Mouse (Mus musculus) cerebellum, adult (tissue): Measurements from ENCODE around the gene Kcnh4.

Source experiments
- ATAC-seq: cut with Nextera tagmentation; 2 replicates; pipeline ENCODE4 v1.9.2; 2017; ENCODE audit warnings: mild to moderate bottlenecking, moderate library complexity, mixed read lengths; ENCODE audit not compliant: insufficient number of reproducible peaks, low FRiP score, low TSS enrichment

The Kcnh4 gene

DNA sequence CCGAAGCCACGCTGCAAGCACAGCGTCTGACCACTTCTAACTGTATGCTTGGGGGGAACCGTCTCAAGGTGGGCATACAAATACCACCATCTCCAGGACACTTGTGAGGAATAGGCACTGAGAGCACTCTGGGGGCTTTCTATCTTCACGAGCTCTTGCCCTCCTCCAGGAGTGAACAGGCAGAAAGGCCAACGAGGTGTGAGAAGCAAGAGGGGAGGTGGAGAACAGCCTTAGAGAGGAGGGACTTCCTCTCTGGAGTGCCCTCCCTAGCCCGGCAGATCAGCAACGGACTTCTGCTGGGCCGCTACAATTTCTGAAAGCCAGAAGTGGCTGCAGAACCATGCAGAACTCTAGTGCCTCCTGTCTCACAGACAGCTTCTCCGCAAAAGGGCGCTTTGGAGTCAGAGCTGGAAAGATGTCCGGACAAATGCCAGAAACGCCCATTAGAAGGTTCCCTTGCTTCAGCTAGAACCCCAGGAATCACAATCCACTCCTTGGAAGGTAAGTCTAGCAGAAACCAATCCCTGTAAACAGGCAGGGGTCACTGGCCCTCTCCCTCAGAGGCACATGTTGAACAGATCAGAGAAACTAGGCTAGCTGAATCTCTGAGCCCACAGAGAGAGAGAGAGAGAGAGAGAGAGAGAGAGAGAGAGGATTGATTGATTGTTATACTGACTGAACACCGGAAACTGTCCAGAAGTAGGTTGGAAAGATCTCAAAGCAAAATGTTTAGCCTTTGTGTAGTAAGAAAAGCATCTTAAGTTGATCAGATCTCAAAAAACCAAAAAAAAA is 23.6 kb downstream of the Kcnh4 start:
- no peak for ATAC-seq

DNA sequence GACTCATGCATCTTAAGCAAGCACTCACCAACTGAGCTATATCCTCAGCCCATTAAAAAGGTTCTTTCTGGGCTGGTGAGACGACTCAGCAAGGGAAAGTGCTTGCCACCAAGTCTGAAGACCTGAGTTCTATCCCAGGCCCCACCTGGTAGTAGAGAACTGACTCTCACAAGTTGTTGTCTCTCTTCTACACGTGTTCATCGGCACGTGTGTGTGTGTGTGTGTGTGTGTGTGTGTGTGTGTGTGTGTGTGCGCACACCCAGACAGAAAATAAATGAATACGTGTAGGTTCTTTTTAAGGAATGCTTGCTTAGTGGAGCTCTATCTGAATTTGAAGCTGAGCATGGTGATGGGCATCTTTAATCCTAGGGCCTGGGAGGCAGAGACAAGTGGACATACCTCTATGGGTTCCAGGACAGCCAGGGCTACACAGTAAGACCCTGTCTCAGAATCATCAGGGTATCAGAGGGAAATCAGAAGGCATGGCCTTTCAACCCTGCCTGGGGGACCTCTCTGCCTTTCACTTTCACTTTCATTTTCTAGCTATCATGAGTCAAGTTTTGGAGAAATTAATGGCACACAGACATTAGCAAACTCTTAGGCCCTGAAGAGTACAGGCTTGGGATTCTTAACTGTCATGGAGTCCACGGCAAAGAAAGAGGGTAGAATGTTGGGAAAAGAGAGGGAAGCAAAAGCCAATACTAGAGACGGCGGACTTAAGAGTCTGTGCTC is 24.4 kb downstream of the Kcnh4 start:
- ATAC-seq, result no peak

DNA sequence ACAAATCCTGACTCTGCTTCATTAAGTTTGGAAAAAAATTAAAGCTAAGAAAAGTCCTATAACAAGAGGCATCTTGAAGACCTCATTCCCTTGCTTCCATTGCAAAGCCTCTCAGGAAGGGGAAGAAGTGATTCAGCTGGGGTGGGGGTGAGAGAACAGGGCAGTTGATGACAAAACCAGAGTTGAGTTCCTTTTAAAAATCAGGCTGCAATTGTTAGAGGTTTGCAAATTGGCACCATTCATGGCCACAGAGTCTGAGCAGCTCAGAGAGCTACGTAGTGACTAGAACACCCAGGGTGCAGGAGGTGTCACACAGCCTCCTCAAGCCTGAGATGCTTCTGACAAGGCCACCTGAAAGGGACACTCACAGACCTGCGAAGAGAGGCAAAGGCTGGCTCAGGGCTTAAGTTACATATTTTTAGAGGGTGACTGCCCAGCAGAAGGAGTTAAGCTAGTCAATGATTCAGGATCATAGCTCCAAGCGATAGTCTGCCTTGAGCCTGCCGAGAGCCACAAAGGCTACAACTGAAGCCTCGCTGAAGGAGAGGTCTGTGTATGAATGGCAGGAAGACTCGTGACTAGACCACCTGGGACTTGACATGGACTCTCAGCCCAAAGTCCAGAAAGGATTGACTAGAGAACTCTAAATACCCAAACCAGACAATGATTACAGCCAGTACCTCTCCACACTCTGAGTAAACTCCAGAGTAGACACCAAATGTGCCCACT is 29.1 kb downstream of the Kcnh4 start:
- ATAC-seq, result no peak

DNA sequence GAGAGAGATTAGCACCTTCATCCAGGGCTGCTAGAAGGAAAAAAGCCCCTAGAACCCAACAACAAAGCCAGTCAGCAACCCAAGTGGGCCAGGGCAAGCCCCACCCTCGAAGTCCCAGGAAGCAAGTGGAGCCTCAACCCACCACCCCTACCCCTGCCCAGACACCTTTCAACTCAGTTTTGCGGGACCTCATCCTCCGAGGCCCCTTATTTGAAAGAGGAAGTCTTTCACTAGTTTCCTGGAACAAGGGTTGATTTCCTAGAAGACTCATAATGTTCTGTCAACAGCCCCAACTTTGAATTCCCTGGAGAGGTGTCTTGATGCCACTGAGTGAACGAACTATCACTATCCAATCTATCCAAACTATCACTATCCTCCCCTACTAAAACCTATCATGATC is 29.8 kb downstream of the Kcnh4 start:
- ATAC-seq, result no peak

DNA sequence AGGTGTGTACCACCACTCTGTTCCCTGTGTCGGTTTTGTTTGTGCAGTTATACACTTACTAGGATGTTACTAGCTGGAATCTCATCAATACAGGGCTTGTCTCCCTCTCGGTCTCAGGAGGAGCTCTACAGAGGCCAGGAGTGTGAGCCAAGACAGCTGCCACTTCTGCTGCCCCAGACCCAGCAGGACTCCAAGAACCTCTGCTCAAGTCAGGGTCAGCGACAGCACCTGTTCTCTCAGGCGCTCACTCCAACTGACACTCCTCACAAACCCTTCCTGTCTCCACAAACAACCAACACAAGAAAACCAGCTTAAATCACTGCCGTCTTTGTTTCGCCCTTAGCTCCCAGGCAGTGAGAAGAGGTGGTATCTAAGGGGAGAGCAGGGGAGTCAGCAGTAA is 31.1 kb downstream of the Kcnh4 start:
- ATAC-seq, result no peak

DNA sequence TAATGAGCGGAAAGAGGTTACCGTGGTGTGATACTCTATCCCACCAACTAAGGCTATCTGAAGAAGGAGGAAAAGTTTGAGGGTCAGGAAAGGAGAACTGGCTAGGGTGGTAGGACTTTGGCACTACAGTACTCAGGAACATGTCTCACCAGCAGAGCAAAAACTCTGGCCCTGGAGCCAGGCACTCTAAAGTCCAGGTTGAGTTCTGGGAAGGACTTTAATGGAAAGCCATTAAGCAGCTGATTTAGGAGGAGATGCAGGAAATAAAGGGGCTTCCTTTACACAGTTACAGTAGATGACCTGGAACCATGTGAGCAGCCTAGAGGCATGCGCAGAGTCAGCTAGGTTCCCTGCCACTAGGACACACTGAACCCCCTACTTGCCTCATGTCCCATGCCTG is 32.5 kb downstream of the Kcnh4 start:
- no peak for ATAC-seq

DNA sequence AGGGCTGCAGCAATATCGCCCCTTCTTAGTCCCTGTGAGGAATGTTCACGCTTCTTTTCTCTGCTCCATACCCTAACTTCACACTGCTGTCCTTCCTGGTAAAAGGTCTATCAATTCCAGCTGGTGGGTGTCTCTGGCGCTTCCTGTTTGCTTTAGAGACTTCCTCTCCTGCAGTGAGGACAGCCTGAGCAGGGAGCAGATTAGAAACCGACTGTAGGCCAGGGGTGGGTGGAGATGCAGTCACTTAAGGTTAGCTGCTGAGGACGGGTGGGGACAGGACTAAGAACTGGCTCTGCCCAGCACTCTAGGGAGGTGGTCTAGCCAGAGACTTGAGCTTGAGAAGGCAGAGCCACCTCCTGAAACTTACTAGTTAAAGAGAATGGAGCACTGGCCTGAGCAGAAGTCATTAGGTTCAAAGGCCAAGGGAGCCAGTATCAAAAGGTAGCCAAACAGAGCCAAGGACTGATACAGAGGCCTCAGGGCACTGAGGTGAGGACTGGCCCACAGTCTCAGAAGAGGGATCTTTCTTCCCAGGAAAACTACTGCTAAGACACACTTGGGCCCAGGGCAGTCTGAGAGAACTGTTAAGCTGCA is 34.7 kb downstream of the Kcnh4 start:
- ATAC-seq, result no peak

DNA sequence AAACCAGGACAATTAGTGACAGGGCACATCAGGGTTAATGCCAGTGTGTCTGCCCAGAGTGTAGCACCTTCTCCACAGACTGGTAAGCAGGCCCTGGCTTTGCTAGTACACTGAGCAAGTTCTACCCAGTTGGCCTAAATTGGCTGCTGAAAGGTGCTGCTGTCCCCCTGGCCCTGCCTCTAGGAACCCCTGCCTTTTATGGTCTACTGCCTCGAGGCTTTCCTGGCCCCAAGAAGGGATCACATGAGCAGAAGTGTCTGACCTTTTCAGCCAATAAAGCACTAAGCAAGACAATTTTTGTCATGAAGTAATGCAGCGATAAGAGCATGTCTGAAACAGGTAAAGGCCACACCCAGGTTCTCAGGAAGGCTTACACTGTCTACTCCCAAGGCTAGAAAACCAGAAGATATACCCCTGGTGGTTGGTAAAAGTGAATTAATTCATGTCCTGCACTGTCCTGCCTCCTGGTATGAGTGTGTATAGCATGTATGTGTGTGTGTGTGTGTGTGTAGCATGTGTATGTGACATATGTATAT is 37.2 kb downstream of the Kcnh4 start:
- no peak for ATAC-seq

DNA sequence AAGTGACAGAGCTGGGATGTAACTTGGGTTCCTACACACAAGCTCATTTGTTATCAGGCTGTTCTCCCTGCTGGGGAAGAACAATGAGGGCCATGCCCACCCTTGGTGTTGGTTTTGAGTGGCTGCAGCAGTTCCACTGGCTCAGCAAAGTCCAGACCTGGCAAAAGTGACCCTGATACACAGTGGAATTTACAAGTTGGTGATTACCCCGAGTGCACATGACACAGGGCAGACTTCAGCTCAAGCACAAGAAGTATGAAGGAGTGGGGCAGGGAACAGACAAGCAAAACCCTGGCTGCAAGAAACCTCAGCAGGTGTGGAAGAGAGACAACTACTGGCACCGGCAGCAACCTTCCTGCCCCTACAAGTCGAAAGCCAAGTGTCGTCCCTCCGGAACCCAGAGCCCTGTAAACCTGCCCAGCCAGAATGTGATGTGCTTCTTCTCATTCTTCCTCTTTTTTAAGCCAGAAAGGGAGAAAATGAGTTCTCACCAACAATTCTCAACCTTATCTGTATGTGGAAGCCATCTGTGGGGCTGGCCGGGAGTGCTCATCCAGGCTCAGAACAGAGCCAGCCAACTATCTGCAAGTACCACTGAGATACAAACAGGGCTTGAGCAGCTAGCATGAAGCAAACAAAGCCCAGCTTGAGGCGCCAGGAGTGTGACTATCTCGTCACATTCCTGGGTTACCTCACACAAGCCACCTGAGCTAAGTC is 37.8 kb downstream of the Kcnh4 start:
- ATAC-seq, result no peak

DNA sequence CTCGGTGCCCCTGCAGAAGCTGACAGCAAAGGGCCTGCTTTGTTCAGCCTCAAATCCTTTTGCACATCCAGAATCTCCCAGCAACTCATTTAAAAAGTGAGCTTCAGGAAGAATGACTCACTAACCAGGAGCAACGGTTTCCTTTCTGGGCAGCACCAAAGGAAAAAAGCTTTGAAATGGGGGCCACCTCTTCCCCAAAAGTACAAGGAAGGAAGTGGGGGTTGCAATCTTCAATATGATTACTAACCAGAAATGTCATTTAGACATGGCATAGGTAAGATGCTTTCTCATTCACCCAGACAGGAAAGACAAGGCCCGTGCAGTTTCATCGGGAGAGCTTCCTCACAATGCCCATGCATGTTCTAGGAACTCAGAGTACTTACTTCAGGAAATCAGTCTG is 38.5 kb downstream of the Kcnh4 start:
- ATAC-seq, result no peak

DNA sequence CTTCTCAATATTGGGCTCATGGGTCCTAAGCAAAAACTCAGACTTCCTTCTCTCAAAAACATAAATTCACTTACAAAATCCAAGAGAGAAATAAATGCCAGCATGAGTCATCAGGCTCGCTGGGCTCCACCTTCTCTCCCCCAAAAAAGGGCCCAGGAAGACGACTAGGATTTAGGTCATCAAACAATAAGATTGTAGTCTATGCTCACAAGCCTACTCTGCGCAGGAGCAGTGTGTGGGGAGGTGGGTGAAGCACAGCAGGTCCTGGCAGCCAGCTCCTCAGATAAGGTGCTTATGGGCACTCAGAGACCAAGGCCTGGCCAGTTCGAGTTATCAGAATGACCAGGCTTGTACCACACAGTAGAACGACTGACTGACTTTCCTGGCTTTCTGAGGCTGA is 39.4 kb downstream of the Kcnh4 start:
- no peak for ATAC-seq

DNA sequence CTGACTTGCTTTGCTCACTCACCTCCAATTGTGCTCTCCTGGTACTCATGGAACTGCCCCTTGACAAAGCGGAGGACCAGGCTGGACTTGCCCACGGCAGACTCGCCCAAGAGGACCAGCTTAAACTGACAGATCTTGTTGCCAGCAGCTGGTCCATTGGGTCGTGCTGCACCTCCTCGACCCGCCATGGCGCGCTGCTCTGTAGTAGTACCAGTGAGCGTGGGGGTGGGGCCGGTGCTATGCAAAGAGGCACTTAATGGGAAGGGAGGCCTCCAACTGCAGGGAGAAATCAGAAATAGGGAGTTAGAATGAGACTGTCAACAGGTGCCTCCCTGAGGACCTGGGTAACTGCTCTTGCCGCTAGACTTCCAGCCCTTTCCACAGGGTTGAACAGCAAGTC is 39.8 kb downstream of the Kcnh4 start:
- ATAC-seq, result no peak

DNA sequence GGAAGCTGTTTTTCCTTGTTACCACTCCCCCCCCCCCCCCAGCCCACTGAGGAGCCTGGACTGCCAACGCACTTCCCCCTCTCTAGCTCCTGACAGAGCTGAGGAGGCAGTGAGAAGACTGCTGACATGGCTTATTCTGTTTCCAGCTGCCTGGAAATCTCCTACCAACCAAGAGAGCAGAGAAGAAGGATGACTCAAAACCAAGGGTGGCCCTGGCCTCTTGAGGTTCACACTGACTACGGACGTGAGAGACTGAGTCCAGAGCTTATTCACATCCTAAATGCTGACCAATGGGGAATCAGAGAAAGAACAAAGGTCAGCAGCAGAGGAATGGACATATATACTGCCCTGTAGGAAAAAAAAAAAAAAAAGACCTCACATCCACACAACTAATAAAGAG is 40.4 kb downstream of the Kcnh4 start:
- ATAC-seq, result no peak

DNA sequence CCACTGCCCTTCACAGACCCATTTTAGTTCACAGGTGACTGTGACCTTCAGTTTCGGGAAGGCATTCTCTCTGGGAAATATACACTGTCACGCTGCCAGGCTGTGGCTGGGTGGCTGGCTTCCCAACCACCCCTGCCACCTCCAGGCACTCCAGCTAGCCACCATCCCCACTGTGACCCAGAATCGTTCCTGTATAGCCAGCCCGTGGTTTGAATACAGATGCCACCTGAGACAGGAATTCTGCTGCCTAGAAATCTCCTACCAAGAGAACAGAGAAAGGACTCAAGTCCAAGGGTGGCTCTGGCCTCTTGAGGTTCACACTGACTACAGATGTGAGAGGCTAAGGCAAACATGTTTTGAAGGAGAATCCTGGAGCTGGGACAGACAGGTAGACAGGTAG is 40.9 kb downstream of the Kcnh4 start:
- no peak for ATAC-seq

DNA sequence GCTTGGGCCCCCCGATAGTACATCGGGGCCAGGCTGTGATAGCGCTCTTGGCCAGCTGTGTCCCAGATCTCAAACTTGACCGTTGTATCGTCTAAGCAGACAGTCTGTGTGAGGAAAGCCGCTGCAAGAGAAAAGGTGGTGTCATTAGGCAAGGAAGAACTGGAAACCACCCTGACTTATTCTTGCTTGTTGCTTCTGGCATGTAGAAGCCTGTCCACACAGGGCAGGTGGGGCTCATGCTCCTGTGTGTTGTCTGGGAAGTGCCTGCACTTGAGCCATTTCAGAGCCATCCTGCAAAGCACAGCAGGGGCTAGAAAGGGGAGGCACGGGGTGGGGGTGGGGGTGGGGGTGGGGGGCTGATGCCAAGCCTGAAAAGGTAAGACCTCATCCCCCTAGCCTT is 41.3 kb downstream of the Kcnh4 start:
- no peak for ATAC-seq

DNA sequence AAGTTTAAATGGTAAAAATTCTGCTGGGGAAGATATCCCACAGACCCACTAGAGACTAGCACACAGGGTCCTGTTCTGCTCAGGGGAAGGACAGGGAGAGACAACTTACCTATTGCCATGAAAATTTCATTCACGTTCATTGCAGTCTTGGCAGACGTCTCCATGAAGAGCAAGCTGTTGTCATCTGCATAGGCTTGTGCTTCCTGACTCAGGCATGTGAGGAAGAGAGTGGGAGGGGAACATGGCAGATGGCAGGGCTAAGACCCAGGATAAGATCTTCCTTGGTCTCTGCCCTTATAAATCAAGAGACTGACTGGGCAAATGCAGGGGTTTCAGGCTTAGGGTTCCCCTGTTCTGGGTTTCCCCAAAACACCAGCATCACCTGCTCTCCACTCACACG is 43.1 kb downstream of the Kcnh4 start:
- ATAC-seq, result no peak

DNA sequence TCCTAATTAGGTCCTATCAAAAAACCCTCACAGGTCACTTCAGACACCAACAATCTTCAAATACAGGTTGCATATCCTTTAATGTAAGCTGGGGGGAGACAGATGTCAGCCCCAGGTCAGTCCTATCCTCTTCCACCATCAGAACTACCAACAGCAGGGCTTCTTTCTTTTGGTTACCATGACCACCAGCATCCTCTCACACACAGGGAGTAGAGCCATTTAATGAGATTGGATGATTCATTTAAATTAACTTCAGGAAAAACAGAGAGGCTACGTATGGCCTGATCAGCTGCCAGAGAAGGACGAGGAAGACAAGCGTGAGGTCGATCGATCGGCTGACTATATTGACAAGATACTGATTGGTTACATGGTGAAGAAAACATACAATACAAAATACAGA is 44.8 kb downstream of the Kcnh4 start:
- ATAC-seq, result no peak

DNA sequence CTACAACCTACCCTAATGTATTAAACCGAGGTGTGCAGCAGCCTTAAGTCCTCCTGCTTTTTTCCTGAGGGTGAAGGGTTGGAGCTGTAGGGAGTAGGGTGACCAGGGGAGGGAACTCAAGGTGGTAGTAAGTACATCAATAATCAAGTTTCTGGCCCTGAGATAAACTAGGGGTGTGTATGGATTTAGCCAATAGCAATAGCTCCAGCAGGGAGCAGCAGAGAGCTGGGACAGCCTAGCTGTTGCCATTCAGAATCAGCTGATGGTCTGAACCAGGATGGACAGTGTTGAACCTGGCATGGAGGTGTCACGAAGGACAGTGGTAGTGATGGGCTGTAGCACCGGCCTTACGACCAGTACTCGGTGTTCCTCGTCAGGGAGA is 45.2 kb downstream of the Kcnh4 start:
- ATAC-seq, result no peak

DNA sequence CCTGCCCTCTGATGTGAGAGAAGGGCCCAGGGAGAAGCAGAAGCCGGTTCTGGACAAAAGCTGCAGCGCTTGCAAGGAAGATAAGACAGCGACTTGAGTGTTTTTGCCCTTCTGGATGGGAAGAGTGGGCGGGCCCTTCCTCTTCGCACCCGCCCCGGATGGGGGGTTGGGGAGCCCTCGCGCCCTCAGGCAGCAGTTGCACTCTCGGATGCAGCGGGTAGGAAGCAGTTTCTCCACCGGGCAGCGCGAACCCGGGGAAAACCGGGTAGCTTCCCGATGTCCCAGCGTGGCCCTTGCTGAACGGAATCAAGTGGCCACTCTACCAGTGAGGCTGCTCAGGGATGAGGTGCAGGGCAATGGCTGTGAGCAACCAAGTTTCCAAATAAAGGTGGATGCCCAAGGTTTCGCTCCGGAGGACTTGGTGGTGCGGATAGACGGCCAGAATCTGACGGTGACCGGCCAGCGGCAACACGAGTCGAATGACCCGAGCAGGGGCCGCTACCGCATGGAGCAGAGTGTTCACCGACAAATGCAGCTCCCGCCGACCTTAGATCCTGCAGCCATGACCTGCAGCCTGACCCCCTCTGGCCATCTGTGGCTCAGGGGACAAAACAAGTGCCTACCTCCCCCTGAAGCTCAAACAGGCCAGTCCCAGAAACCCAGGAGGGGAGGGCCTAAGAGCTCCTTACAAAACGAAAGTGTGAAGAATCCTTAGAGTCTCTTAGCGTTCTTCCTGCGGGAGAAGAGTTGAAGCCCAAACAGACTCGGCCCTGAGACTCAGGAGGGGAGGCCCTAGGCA is 45.8 kb downstream of the Kcnh4 start, which contains the start of gene Hspb9:
TSS of gene Hspb9 (plus strand) at position 116 of the 799 bp plus-strand sequence.
- ATAC-seq, result no peak
